Mouse (Mus musculus): Measurements from ENCODE around the gene Pigc. TPM values are rescaled to one million over a fixed set of nuclear protein-coding genes. Genes with fewer than 3 reads are reported as not detected.
A peak's percentile ranks its signal among the peaks of the same experiment; 100 is the strongest.

Pigc gene
- polyA plus RNA-seq, 1 experiment, result 16.6 TPM

DNA sequence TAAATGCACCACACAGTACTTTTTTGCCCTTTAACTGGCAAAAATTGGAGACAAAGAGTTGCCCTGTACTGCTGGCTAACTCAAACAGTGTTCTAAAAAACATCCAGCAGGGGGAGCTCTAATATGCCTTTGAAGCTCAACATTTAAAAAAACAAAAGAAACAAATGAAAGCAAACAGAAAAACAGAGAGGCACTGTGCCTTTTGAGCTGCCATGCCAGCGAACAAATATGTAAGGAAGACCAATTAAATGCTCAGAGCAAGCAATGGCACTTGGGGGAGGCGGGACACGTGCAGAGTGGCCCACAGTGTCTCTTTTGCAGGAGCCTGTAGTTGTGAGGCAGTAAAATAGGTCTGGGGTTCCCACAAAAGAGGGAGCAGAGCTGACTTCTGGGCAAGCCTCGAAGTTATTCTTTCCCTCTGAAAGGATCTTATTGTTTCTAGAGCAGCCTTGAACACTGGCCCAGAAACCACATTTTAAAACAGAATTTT, 30.9 kb downstream of the Pigc start:
- 10% methylated on average over 4 of the region's 4 CpGs for WGBS
- Histone ChIP-seq H3K27me3 (replicated peaks; ENCODE audit: control insufficient read depth, insufficient read depth, low read length) (no peaks in the 10 kb centered on the region), H3K36me3 (ENCODE audit: control insufficient read depth, insufficient read depth, low read length) (no peaks in the 10 kb centered on the region), H3K4me1 (ENCODE audit: control insufficient read depth, insufficient read depth, low read length) (peaks cover 5% of the 10 kb centered on the region; the same call in 1 of the 2 replicates), H3K4me3 (ENCODE audit: insufficient read depth, low read depth, low read length) (peak overlapping the region; percentile 30; the same call in 1 of the 2 replicates), H3K27ac (ENCODE audit: insufficient read depth, low read depth, low read length) (no peak overlapping the region)
- TF ChIP-seq CTCF (conservative IDR thresholded peaks at IDR 0.05; ENCODE audit: insufficient read depth, insufficient read length, low read depth, low read length) (0 out of 2 replicates have a peak, but pooled peaks have one; percentile 10), POLR2A (IDR thresholded peaks at IDR 0.05; ENCODE audit: low read depth, low read length) (no peak)
- peak; percentile 76 for DNase-seq

DNA sequence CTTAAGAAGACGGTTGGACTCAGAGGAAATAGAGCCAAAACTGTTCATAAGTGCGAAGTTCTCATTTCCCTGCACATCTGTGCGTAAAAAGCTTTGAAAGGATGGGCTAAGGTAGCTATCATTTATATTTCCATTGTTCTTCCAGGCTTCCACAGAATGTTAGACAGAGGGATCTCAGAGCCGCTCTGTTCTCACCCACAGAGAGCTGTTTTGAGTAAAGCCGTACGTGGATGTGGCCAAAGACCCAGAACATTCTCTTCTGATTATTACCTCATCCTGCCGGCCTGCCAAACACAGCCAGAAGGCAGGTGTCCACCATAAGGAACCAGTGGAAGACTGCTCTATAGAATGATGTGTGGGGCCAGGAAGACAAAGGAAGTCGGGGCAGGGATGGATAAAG, 32.3 kb downstream of the Pigc start:
- no peak for DNase-seq
- Histone ChIP-seq H3K27ac (ENCODE audit: insufficient read depth, low read depth, low read length) (no peak overlapping the region), H3K4me3 (ENCODE audit: insufficient read depth, low read depth, low read length) (no peak overlapping the region), H3K27me3 (replicated peaks; ENCODE audit: control insufficient read depth, insufficient read depth, low read length) (no peaks in the 10 kb centered on the region), H3K36me3 (ENCODE audit: control insufficient read depth, insufficient read depth, low read length) (no peaks in the 10 kb centered on the region), H3K4me1 (ENCODE audit: control insufficient read depth, insufficient read depth, low read length) (peaks cover 7% of the 10 kb centered on the region; the same call in 1 of the 2 replicates)
- 80% methylated on average over 8 of the region's 8 CpGs for WGBS
- TF ChIP-seq POLR2A (IDR thresholded peaks at IDR 0.05; ENCODE audit: low read depth, low read length) (no peak), CTCF (conservative IDR thresholded peaks at IDR 0.05; ENCODE audit: insufficient read depth, insufficient read length, low read depth, low read length) (no peak)

DNA sequence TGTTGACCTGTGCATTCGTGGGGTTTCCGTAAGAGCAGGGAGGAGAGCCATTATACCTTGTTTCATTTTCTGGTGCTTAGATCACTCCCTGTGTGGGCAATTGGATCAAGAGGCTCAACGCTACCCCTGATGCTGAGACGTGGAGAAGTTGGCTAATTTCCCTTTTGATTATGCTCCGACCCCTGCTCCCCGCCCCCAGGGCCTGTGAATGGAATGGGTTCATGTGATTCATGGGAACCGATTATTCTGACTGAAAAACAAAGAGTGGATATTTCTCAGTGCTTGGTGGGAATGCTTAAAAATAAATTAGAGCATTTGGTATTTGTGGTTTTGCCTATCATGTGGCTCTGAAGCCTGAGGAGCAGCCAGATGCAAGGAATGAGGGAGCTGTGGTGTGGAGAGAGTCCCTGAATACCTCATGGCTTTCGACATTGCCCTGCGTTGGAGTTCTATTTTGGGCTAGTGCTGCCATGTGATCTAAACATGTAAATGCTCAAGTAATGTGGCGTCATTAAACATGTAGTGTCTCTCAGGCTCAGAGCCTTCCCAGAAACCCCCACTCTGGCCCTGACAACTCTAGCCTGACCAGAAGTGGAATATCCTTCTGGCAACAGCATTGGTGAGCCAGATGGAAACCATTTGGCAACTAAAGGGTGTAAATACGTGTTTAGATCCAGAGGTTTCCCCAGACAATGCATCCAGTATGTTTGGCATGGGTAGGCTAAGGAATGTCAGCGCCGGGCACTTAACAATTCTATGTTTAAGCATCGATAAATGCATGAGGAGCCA, 34.9 kb downstream of the Pigc start:
- Histone ChIP-seq H3K36me3 (ENCODE audit: control insufficient read depth, insufficient read depth, low read length) (no peaks in the 10 kb centered on the region), H3K4me1 (ENCODE audit: control insufficient read depth, insufficient read depth, low read length) (peaks cover 7% of the 10 kb centered on the region; the same call in 1 of the 2 replicates), H3K27ac (ENCODE audit: insufficient read depth, low read depth, low read length) (no peak overlapping the region), H3K4me3 (ENCODE audit: insufficient read depth, low read depth, low read length) (no peak overlapping the region), H3K27me3 (replicated peaks; ENCODE audit: control insufficient read depth, insufficient read depth, low read length) (no peaks in the 10 kb centered on the region)
- no peak for DNase-seq
- TF ChIP-seq POLR2A (IDR thresholded peaks at IDR 0.05; ENCODE audit: low read depth, low read length) (no peak), CTCF (conservative IDR thresholded peaks at IDR 0.05; ENCODE audit: insufficient read depth, insufficient read length, low read depth, low read length) (no peak)
- 64% methylated on average over 14 of the region's 14 CpGs for WGBS

DNA sequence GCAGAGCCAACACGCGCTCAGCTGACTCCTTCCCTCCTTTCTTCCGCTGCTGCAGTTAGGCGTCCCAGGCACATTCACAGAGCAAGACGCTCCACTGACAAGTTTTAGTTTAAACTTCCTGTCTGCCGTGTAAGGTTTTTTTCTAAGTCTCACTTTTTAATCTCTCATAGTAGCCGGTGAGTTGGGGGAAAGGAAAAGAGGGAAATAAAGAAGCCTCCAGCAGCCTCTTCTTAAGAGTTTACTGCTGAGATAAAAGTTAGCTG, 35.5 kb downstream of the Pigc start:
- H3K4me1 ChIP-seq (ENCODE audit: control insufficient read depth, insufficient read depth, low read length), result peaks cover 7% of the 10 kb centered on the region; the same call in 1 of the 2 replicates
- H3K4me3 ChIP-seq (ENCODE audit: insufficient read depth, low read depth, low read length), result no peak overlapping the region
- no peak overlapping the region for H3K27ac ChIP-seq (ENCODE audit: insufficient read depth, low read depth, low read length)
- TF ChIP-seq CTCF (conservative IDR thresholded peaks at IDR 0.05; ENCODE audit: insufficient read depth, insufficient read length, low read depth, low read length) (no peak), POLR2A (IDR thresholded peaks at IDR 0.05; ENCODE audit: low read depth, low read length) (no peak)
- no peak for DNase-seq
- no peaks in the 10 kb centered on the region for H3K27me3 ChIP-seq (replicated peaks; ENCODE audit: control insufficient read depth, insufficient read depth, low read length)
- no peaks in the 10 kb centered on the region for H3K36me3 ChIP-seq (ENCODE audit: control insufficient read depth, insufficient read depth, low read length)
- 53% methylated on average over 7 of the region's 7 CpGs for WGBS

DNA sequence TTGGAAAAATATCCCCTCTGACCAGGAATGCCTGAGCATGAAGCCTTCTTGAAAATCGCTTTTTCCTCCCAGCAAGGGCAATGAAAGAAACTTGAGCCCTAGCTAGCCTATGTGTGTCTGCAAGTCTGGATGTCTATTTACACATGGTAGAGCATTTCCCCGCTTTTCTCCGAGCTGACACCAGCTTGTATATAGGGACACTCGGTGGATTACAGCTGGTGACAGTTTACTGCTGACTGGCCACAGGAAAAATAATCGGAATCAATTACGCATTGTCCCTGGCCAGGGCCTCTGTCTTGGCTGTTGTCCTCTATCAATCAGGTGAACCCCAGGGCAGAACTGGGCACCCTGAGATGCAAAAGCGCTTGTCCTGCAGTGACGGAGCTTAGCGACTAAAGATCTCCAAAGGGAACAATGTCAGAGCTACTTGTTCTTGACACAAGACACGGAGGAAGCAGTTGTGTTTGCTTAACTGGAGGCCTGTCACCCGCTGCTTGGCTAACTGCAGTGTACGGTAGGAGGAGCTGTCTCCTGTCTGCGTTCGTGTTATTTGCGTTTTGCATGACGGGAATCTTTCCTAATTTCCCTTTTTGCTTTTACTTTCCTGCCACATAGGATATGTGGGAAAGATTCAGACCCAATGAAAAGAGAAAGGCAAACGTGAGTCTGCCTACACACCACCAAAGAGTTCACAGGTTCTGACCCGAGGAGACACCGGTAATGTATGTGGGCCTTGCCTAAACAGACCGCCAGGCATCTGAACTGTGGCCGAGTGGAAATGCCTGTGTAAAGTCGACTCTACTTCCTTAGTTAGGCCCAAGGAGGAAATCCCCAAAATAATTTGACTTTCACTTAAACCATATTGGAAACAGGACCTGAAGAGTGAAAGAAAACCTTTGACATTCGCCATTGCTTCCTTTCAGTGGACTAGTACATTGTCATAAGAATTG, 36.1 kb downstream of the Pigc start:
- Histone ChIP-seq H3K36me3 (ENCODE audit: control insufficient read depth, insufficient read depth, low read length) (no peaks in the 10 kb centered on the region), H3K4me1 (ENCODE audit: control insufficient read depth, insufficient read depth, low read length) (peaks cover 5% of the 10 kb centered on the region; the same call in 1 of the 2 replicates), H3K4me3 (ENCODE audit: insufficient read depth, low read depth, low read length) (peak overlapping the region; percentile 48), H3K27ac (ENCODE audit: insufficient read depth, low read depth, low read length) (peak overlapping the region; percentile 81), H3K27me3 (replicated peaks; ENCODE audit: control insufficient read depth, insufficient read depth, low read length) (no peaks in the 10 kb centered on the region)
- peak; percentile 79 for TF ChIP-seq CTCF (conservative IDR thresholded peaks at IDR 0.05; ENCODE audit: insufficient read depth, insufficient read length, low read depth, low read length)
- no peak for TF ChIP-seq POLR2A (IDR thresholded peaks at IDR 0.05; ENCODE audit: low read depth, low read length)
- 29% methylated on average over 23 of the region's 23 CpGs for WGBS
- peak; percentile 79 for DNase-seq

DNA sequence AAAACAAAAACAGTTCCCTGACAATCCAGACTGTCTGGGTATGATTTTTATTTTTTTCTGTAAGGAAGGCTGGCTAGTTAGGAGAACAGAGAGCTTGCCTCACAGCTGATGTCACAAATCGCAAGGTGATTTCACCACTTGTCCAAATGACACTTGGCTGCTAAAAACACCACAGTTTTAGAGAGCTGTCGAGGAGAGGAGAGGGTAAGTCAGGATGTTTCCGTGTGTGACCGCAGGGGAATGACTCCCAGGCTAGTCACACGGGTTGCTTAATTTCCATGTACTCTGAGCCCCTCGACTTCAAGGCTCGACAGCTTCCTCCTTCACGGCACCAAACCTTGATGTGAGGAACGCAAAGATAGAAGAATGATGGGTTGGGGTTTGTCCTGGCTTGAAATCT, 37.1 kb downstream of the Pigc start:
- WGBS, result 81% methylated on average over 9 of the region's 9 CpGs
- no peak overlapping the region for H3K27ac ChIP-seq (ENCODE audit: insufficient read depth, low read depth, low read length)

More for the DNA sequence above, 37.1 kb downstream of the Pigc start:
- no peaks in the 10 kb centered on the region for H3K27me3 ChIP-seq (replicated peaks; ENCODE audit: control insufficient read depth, insufficient read depth, low read length)
- no peaks in the 10 kb centered on the region for H3K36me3 ChIP-seq (ENCODE audit: control insufficient read depth, insufficient read depth, low read length)
- no peak for DNase-seq
- no peak overlapping the region for H3K4me3 ChIP-seq (ENCODE audit: insufficient read depth, low read depth, low read length)
- H3K4me1 ChIP-seq (ENCODE audit: control insufficient read depth, insufficient read depth, low read length), result peaks cover 5% of the 10 kb centered on the region; the same call in 1 of the 2 replicates
- no peak for TF ChIP-seq POLR2A (IDR thresholded peaks at IDR 0.05; ENCODE audit: low read depth, low read length)
- no peak for TF ChIP-seq CTCF (conservative IDR thresholded peaks at IDR 0.05; ENCODE audit: insufficient read depth, insufficient read length, low read depth, low read length)

Measured in kidney, adult 2 months (tissue).